Mouse (Mus musculus) heart, postnatal 10 days (tissue): ENCODE measurements around the gene Dusp10. TPM values are rescaled to one million over a fixed set of nuclear protein-coding genes. Genes with fewer than 3 reads are reported as not detected.

Experiments
- DNase-seq, 2 experiments: peaks; one replicate each; pipeline ENCODE4 v3.0.0; 2021
- intact Hi-C: fragments of 180-260 bp; cut with DNase I; formaldehyde crosslinking; loops from one replicate; pipeline ENCODE4 v1.15.1; 2025
- total RNA-seq, 2 experiments: library from RNA; stranded (reverse); gene quantifications; 2 replicates each; pipeline ENCODE4 v1.2.3; 2021

Gene Dusp10
- total RNA-seq, 2 experiments from 2014 or later = 11.1 to 12.9 TPM

DNA sequence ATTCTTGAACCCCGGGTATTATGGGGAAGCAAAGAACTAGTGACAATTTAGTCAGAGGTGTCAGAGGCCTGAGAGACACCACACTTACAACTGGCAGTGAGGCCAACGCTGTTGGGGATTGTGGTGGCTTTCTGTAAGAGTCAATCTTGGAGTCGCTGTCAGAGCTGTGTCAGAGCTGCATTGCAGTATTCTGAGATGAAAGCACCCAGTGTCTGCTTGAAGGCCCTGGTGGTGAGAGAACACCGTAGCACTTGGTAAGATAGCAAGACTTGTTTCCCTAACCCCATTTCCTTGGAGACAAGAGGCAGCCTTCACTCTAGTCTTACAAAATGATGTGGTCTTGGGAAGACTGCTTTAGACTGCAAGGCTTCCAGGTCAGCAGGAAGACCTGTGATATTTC is 39.2 kb downstream of the Dusp10 start:
- peak in 1 of 2 experiments; percentile 13 for DNase-seq

DNA sequence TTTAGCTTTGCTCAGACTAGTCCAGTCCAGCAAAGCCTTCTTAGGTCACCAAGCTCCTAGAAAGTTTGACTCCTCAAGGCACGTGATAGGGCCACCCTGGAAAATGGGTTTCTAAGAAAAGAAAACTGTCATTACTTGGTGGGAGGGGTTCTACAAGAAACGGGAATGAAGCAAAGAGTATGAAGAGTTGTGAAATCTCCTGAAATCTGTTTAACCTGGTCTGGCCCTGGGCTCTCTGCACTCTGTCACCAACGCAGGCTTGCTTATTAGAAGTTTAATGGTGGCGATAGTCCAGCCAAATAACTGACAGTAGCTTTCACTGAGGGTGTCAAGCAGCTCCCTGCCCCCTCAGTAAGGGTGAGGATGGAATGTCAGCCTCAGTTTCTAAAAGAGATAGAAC is 40.0 kb downstream of the Dusp10 start:
- no peak for DNase-seq
- intact Hi-C loops = no loop called here

More for the DNA sequence above, 39.2 kb downstream of the Dusp10 start:
- intact Hi-C loops = no loop called here

DNA sequence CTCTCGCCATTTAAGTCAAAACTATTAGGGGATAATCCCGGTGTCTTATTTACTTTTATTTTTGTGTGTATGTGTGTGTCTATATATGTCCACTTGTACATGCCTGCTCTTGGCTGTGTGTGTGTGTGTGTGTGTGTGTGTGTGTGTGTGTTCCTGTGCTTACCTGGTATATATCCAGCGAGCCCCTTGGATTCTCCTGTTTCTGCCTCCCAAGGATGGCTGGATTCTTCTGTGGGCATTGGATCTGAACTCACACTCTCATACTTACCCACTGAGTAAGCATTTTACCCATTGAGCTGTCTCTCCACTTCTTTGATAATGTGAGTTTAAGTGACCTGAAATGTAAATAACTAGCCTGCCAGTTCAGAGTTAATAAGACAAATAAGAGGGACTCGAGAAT is 40.6 kb downstream of the Dusp10 start:
- DNase-seq = no peak
- intact Hi-C loops = no loop called here

DNA sequence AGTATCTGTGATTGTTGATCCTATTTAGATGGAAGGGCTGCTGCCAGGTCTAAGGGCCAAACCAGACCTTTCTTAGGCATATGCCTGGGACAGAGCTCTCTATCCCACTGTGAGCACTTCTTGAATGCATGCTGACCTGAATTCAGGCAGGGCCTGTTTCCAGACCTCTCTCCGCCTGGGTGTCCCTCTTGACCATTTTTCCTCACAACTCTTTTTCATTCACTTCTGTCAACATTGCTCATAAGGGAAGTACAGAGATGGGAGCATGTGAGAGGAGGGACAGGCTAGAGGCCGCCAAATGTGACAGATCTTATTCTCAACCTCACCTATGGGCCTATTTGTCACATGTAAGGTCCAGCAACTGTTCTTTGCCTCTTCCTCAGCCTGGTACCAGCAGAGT is 41.1 kb downstream of the Dusp10 start:
- intact Hi-C loops = no loop called here
- DNase-seq = no peak

DNA sequence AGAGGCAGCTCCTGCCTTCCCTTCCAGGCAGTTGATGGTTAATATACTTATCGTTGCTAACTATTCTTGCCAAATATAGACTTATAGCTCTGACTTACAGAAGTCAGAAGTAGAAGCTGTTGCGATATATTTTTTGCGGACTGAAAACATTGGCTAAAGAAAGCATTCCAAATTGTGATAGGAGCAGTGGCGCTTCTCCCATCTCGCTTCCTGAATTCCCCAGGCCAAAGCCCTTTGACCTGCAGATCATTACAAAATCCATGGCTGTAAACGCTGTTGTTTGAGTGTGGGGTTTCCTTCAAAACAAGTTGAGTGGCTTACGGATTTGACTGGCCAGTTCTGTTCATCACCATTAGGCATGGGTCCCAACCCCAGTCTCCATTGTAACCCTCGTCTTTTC is 45.1 kb downstream of the Dusp10 start:
- no peak for DNase-seq
- intact Hi-C loops = no loop called here

DNA sequence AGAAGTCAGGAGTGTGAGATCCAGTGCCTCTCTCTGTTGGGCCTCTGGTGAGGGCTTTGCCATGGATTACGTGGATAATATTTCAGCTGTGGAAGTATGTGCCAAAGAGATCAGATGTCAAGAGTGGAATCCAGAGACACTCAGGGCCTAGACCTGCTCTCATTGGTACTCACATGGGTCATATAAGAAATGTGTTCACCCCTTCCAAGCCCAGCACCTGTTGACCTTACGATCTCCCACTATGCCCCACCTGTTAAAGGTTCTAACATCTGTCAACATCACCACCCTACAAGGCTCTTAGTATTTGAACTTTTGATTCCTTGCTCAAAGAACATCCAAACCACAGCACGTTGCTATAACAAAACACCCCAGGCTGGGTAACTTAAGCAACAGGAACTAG is 46.7 kb downstream of the Dusp10 start:
- intact Hi-C loops = no loop called here
- DNase-seq = no peak

DNA sequence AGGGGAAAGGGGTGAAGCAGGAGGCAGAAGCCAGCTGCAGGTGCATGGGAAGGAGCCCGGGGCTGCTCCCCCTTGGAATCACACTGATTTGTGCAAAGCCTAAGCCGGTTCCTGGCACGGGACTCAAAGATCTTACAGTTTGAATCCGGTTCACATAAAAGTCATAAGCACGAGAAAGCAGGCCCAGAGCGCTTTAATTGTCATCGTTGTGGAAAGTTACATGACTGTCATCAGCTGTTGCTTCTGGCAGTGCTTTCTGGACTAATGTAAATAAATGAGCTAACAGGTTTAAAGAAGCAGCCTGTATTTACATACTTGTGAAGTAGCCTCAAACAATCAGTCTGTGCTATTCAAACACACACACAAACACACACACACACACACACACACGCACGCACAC is 47.3 kb downstream of the Dusp10 start:
- peak; percentile 67 to 80 for DNase-seq
- intact Hi-C loops = no loop called here

DNA sequence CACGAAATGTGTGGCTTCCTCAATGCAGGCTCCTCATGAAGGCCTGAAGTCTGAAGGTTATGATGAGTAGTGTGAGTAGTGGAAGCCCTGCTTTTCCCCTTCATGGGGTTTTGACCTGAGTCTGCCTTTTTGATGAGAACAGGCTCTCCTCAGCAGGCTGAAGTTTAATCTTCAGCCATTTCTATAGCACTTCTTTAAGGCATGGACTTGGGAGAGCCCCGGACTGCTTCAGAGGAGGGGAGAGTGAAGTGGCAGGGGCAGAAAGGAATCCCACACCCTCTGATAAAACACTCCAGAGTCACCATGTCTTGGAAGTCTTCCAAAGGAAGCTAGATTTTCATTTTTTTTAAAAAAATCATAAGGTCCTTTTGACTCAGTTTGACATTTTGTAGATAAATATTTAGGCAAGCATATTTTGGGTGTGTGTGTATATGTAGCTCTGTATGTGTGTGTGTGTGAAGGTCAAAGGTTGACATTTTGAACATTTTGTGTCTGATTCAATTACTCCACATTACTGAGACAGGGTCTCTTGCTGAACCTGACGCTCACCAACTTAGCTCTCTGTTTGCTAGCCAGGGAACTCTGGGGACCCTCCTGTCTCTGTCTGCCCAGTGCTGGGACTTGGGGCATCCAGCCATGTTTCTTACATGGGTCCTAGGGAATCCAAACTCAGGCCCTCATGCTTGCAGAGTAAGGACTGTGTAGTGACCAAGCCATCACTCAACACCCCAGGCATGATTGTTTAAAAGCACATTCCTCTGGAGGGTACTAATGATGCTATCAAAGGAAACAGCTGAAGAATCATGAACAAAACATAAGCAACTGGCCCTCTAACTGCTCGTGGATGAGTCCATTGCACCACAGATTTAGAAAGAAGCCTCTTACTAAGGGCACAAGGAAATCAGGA is 48.0 kb downstream of the Dusp10 start:
- no peak for DNase-seq
- intact Hi-C loops = no loop called here

DNA sequence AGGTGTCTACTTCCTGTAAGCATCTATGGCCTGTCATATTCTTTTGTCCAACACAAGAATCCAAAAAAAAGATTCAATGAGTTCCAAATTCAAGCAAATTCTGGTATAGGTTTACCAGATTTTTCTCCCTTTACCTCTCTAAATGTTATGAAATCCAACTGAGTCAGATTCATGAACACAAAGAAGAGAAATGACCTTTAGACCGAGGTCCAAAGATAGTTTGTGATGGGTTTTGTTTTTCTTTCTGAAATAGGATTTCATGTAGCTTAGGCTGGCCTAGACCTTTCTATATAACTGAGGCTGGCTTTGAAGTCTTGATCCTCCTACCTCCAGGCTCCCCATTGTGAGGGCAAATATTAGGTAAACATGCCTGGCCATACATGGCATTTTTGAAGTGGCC is 48.8 kb downstream of the Dusp10 start:
- intact Hi-C loops = no loop called here
- DNase-seq = no peak

DNA sequence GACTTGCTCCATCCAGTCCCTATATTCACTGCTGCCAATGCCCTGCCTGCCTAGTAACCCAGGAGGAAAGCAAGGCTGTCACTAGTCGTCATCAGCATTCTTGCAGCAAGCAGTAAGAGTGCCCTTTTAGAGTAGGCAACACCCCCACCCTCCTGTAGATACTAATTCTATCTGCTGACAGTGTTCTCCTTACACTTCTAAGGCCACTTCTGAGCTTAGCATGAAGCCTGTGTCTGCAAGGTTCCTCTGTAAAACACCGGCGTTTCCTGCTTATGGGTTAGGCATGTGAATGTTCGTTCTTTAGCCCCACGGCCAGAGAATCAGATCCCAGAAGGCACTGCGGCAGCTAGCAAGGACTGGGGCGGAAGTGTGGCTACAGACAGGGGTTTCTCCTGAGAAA is 51.2 kb downstream of the Dusp10 start:
- intact Hi-C loops = no loop called here
- peak in 1 of 2 experiments; percentile 43 for DNase-seq

DNA sequence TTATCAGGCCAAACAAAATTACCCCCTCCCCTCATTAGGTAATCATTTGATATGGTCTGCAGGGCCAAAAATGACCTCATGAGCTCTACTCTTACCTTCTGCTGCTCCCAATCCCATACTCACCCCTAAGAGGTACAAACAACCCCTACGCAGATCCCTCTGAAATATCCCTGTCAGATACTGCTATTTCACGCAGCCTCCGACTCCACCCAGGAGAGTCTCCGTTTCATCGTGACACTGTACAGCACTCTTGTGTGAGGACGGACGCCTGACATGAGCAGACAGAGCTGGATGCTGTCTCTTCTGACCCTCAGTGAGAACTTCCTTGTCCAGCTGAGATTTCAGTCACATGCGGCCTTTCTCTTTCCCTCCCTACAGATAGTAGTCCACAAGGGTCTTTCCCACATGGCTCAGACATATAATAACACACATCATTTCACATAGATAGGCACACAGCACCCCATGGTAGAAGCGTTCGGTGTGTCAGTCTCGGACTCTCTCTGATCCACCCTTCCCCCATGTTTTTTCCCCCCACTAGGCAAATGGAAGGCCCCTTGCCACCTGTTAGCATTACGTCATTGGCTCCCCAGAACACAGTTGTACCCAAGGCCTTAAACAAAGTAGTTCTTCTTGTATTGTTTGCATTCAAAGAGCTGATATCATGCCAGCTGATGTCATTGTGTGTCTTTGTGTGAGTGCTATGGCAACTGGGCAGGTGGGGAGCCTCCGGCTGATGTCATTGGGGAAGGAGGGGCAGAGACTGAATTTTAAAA is 52.7 kb downstream of the Dusp10 start:
- intact Hi-C loops = no loop called here
- DNase-seq = no peak

DNA sequence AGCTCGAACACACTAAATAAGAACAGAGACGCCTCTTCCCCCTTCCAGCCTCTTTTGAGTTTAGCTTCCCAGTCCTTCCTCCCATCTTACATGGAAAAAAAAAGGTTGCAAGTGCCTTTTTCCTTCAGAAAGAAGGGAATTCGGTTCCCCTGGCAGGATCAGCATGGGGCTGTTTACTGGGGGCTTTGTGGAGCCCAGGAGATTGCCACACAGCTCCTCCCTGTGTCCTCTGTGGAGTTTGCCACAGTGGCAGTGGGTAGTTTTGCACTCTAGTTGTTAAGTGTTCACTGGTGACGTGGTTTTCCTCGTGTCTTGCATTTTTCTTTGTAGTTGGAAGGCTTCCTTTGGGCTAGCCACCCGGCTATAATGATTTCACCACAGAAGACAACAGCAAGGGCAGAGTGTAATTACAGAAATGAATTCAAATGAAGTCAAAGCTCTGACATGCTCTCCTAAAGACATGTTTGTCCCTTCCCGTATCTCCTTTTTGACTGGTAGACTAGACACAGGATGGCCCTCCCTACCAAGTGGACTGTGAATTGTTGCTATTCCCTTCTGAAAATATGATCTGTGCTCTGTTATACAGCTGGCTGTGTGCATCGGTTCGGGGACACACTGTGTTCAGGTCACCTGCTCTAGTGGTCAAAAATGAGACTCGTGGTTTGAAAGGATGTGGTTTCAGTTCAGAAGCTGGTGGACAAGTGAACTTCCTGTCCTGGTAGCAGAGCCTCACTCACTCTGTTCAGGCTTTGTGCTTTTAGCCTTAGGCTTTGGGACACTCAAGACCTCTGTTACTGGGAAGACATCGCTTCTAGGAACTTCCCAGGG is 53.6 kb downstream of the Dusp10 start:
- no peak for DNase-seq

DNA sequence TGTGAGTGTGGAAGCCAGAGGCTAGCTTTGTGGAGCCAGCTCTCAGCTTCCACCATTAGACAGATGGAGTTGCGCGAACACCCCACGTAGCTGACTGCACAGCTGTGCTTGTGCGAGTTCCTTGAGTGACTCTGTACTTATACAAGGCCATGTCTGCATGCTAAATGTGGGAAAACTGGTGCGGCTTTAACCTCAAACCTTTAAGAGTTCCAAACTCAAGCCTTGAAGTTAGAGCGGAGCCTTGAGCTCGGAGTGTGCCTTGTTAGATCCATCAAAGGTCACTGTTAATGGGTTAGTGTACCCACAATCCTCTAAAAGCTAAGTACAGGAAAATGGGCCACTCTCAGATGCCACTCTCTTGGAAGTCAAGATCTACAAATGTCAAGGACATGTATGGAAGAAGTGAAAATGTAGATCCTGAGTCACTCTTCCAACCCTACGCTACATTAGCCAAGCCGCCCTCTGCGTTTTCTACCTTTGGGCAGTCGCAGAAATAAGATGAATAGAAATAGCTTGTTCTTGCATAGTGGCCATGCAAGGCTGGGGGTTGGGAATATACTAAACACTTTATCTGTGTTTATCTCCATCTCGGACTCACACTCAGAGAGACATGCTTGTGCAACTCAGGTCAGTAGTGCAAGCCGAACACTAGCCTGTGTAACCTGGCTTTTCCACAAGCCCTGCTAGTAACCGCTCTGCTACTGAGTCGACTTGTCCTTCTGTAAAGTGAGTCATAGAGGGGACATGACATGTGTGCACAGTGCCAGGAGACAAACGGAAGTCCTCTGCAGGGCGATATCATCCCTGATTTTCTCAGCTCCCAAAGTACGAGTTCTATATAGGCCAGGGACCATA is 54.8 kb downstream of the Dusp10 start:
- intact Hi-C loops = no loop called here
- DNase-seq = no peak

More for the DNA sequence above, 53.6 kb downstream of the Dusp10 start:
- intact Hi-C loops = no loop called here

DNA sequence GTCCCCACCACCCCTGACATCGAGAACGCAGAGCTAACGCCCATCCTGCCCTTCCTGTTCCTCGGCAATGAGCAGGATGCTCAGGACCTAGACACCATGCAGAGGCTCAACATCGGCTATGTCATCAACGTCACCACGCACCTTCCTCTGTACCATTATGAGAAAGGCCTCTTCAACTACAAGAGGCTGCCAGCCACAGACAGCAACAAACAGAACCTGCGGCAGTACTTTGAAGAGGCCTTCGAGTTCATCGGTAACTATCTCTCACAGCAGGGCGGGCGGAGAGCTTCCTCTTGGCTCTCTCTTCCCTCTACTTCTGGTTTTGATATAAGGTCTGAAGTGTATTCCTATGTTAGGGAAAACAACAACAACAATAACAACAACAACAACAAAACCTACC is 55.9 kb downstream of the Dusp10 start:
- intact Hi-C loops = no loop called here
- DNase-seq = no peak

DNA sequence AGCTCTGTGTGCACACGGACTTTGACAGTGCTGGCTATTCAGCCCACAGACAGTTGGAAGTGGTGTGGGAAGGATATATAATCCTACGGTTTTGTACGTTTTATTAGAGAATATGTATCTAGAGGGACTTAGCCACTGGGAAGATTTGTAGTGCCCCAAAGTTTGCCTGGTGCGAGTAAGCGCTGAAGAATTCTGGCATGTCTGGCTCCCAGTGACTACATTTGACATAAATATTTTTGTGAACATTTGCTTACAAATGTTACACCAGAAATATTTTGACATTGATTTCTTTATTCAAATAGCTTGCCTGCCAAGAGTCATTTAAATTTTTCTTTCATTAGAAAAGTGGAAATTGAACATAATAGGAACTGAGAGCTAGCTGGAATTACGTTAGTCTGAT is 63.0 kb downstream of the Dusp10 start:
- DNase-seq = no peak
- intact Hi-C loops = no loop called here

DNA sequence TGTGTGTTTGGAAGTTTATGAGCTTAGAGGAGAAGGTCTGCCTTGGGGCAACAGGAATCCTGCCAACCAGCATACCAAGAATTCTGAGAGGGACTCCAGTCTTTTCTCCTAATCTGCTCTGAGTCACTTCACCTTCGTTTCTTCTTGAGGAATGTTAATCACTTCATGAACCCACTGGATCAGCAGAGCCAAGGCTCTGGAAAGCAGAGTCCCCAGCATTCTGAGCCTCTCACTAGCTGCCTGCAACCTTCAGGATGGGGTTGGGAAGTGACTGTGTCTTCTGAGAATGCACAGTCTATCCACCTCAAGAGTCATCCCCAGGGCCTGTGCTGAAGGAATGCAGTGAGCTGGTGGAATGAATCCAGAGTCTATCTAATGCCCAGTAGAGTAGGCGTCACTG is 63.7 kb downstream of the Dusp10 start:
- intact Hi-C loops = no loop called here
- DNase-seq = peak in 1 of 2 experiments; percentile 30

DNA sequence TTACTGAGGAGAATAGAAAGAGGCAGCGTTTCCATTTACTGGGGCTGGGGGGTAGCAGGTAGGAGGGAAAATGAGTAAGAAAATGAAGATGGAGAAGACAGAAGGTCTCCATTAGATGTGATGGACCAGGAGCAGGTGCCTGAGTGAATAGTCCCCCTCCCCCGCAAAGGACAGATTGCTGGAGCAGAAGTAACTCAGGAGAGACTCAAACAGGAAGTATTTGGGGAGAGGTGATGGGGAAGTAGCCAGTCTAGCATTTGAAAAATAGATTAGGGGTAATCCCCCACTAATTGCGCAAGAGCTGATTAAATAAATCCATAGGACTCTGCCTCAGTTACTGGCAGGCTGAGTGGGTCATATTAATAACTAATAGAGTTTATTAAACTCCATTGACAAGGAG is 66.2 kb downstream of the Dusp10 start:
- intact Hi-C loops = no loop called here
- no peak for DNase-seq

DNA sequence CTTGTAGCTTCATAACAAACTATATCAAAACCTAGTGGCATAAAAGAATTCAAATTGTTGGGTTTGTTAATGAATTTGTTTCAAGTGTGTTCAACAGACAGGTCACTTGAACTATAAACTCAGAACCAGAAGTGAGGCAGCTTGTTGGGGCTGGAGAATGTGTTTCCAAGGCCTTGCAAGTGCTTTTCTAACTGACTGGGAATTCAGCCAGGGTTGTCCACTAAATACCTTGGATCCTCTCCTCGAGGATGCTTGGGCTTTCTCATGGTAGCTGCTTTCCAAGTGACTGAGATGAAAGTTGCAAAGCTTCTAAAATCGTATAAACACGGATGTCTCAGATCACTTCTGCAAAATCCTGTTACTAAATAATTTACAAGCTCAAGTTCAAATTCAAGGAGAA is 69.6 kb downstream of the Dusp10 start:
- DNase-seq = no peak

DNA sequence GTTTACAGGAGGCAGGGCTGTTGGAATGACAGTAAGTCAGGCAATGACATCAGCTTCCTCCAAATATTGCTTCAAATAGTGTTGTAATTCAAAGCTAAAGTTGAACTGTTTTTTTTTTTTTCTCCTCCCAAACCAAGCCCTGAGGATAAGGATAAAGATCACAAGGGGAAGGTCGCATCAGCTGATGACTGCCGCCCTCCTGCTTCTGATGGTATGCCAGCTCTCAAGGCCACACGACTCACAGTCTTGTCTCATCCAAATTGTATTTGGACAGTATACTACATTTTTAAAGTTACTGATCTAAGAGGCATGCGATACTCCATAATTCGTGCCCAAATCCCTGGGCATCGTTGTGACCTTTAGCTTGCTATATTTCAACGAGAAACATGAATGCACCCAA is 70.1 kb downstream of the Dusp10 start:
- intact Hi-C loops = no loop called here
- DNase-seq = no peak

More for the DNA sequence above, 69.6 kb downstream of the Dusp10 start:
- intact Hi-C loops = no loop called here

DNA sequence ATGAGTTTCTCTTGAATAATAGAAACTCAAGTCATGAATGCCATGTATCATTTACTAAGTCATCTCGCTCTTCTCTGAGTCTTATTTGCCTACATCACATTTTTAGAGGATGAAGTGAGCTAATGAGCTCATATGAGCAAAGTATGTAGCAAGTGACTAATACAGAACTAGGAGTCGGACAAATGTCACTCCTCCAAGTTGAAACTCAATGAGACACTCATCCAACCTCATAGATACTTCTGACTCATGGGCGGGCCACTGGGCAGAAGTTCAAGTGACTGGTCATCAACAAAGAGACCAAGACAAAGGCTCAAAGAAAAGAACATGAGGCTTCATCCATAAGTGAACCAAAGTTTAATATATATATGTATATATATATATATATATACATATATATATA is 71.9 kb downstream of the Dusp10 start:
- intact Hi-C loops = no loop called here

More for the DNA sequence above, 71.9 kb downstream of the Dusp10 start:
- no peak for DNase-seq
